Mouse (Mus musculus) cortical plate, adult 2 months (tissue): ENCODE data around the gene Tmem206.
A peak's percentile ranks its signal among the peaks of the same experiment; 100 is the strongest.

Source experiments
- CTCF ChIP-seq: fragments of 200-500 bp; IDR thresholded peaks from 2 replicates; pipeline ENCODE4 v1.5.1; 2011; ENCODE audit warnings: mild to moderate bottlenecking, control low read depth, low read length; ENCODE audit not compliant: insufficient read depth; ENCODE audit errors: extremely low read depth
- POLR2A ChIP-seq: fragments of 200-500 bp; IDR thresholded peaks from 2 replicates; pipeline ENCODE4 v1.6.1; 2011; ENCODE audit warnings: mild to moderate bottlenecking, low read length, control low read depth; ENCODE audit not compliant: insufficient read depth; ENCODE audit errors: extremely low read depth

DNA sequence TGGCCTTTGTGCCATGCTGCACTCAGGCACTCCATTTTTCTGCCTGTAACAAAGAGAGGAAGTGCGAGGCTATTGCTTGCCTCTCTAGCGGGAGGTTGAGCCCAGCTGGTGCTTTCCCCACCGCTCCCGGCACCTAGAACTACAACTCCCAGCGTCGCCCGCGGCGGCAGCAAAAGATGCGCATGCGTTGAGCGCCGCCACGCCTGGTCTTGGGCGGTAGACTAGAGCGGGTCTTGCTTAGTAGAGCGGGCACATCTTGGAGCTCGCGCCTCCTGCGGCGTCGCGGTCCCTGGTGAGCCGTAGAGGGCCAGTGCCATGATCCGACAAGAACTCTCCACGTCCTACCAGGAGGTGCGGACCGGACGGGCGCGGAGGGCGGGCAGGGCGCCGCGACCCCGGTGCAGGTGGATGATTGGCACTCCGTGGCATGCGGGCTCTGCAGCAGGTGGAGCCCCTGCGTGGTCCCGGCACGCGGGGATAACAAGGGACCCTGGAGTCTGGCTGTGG, at the start of gene Tmem206:
- TF ChIP-seq CTCF (no peak), POLR2A (peak; percentile 98)
